In the genomic region with DNA sequence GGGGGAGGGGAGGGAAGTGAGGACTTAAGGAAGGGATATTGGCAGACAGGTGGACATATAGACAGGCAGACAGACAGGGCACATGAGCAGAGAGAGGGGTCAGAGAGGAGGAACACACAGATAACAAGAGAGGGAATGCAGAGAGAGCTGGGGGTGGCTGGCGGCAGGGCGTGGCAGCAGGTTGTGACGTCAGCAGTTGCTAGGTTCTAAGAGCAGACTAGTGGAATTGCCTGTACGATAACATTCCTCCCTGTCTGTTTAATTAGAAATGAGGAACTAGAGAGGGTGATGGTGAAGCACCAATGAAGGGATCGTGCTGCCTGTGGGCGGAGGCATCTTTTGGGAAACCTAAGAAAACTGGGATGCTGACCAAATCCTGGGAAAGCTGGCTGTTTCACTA, we compare ENCODE assay signal across 9 mouse cellular contexts. TPM values are rescaled to one million over a fixed set of nuclear protein-coding genes. Genes with fewer than 3 reads are reported as not detected.
A peak's percentile ranks its signal among the peaks of the same experiment; 100 is the strongest.
DNase-seq lines count a peak whose midpoint lies in the region; ATAC-seq and TF ChIP-seq lines count a peak whose summit lies in the region.
"Had no signal": no experiment of that assay in that cellular context is flagged by ENCODE, and none has a peak within 500 bp of the region (broad histone marks: within the 10 kb centered on the region; RNA-seq: fewer than 3 reads in every experiment).

No protein-coding gene starts in this region.

- no peak overlapping the region for H3K27ac ChIP-seq in cerebellum, adult 2 months (ENCODE audit: insufficient read depth, low read length)
- H3K27ac ChIP-seq in limb, embryonic 11.5 days (replicated peaks; ENCODE audit: low read depth, low read length) = no peak overlapping the region
- H3K27ac ChIP-seq in limb, embryonic 10.5 days = no peak overlapping the region
- no peak overlapping the region for H3K27ac ChIP-seq in intestine, postnatal 0 days (ENCODE audit: low read depth, low read length)
- H3K27ac ChIP-seq: neural tube, embryonic 12.5 days had no signal

- H3K4me2 ChIP-seq in limb, embryonic 11.5 days (ENCODE audit: low read depth, severe bottlenecking) = no peak overlapping the region
- H3K4me2 ChIP-seq in intestine, postnatal 0 days (replicated peaks; ENCODE audit: low read depth) = peak overlapping the region; percentile 32; the same call in 1 of the 2 replicates
- H3K4me2 ChIP-seq: neural tube, embryonic 12.5 days had no signal

- no peak for TF ChIP-seq CTCF in cerebellum, adult 2 months (IDR thresholded peaks at IDR 0.05; ENCODE audit: borderline replicate concordance, insufficient read depth, low read depth, low read length)
- TF ChIP-seq CTCF in intestine, postnatal 0 days (IDR thresholded peaks at IDR 0.05; ENCODE audit: low read depth) = no peak

- no peak for ATAC-seq in limb, embryonic 11.5 days (ENCODE audit: insufficient number of reproducible peaks, low FRiP score, low TSS enrichment, low read depth)
- ATAC-seq in intestine, postnatal 0 days = 0 out of 2 replicates have a peak, but pooled peaks have one; percentile 22
- no peak for ATAC-seq in cerebellum, adult (ENCODE audit: insufficient number of reproducible peaks, low FRiP score, low TSS enrichment)

- H3K4me1 ChIP-seq in cerebellum, adult 2 months (ENCODE audit: control insufficient read depth, insufficient read depth, low read length) = peaks cover 2% of the 10 kb centered on the region; the same call in 1 of the 2 replicates
- no peaks in the 10 kb centered on the region for H3K4me1 ChIP-seq in limb, embryonic 11.5 days (ENCODE audit: control insufficient read depth, insufficient read depth, low read length)
- 0 out of 2 replicates have a peak, but pooled peaks cover 3% of the 10 kb centered on the region for H3K4me1 ChIP-seq in limb, embryonic 10.5 days
- no peaks in the 10 kb centered on the region for H3K4me1 ChIP-seq in intestine, postnatal 0 days (replicated peaks; ENCODE audit: control insufficient read depth, insufficient read depth, low read length)
- H3K4me1 ChIP-seq: neural tube, embryonic 12.5 days had no signal

- 36% methylated on average over 6 of the region's 6 CpGs for WGBS in cerebellum, adult 2 months
- 53% methylated on average over 6 of the region's 6 CpGs for WGBS in limb, embryonic 11.5 days
- WGBS in limb, embryonic 10.5 days = 55% methylated on average over 6 of the region's 6 CpGs
- 34% methylated on average over 6 of the region's 6 CpGs for WGBS in intestine, postnatal 0 days

- no peaks in the 10 kb centered on the region for H3K27me3 ChIP-seq in cerebellum, adult 2 months (ENCODE audit: control insufficient read depth, insufficient read depth, low read length)
- no peaks in the 10 kb centered on the region for H3K27me3 ChIP-seq in limb, embryonic 11.5 days (ENCODE audit: control insufficient read depth, insufficient read depth, low read length)
- no peaks in the 10 kb centered on the region for H3K27me3 ChIP-seq in limb, embryonic 10.5 days (ENCODE audit: low read depth, poor library complexity, severe bottlenecking)
- no peaks in the 10 kb centered on the region for H3K27me3 ChIP-seq in intestine, postnatal 0 days (replicated peaks; ENCODE audit: control insufficient read depth, insufficient read depth, low read length)
- H3K27me3 ChIP-seq: neural tube, embryonic 12.5 days had no signal

- no peaks in the 10 kb centered on the region for H3K9me3 ChIP-seq in limb, embryonic 11.5 days (ENCODE audit: control insufficient read depth, low read length)
- H3K9me3 ChIP-seq in limb, embryonic 10.5 days (replicated peaks) = no peaks in the 10 kb centered on the region
- no peaks in the 10 kb centered on the region for H3K9me3 ChIP-seq in intestine, postnatal 0 days (ENCODE audit: control insufficient read depth)
- H3K9me3 ChIP-seq: neural tube, embryonic 12.5 days had no signal

- TF ChIP-seq POLR2A in cerebellum, adult 2 months (IDR thresholded peaks at IDR 0.05; ENCODE audit: borderline replicate concordance, insufficient read depth, low read length) = no peak

- H3K36me3 ChIP-seq in limb, embryonic 11.5 days (ENCODE audit: control insufficient read depth, insufficient read depth, low read length) = no peaks in the 10 kb centered on the region
- H3K36me3 ChIP-seq in limb, embryonic 10.5 days = no peaks in the 10 kb centered on the region
- no peaks in the 10 kb centered on the region for H3K36me3 ChIP-seq in intestine, postnatal 0 days (ENCODE audit: control insufficient read depth, insufficient read depth)
- H3K36me3 ChIP-seq: neural tube, embryonic 12.5 days had no signal

- no peak overlapping the region for H3K9ac ChIP-seq in limb, embryonic 11.5 days (ENCODE audit: low read length)
- no peak overlapping the region for H3K9ac ChIP-seq in intestine, postnatal 0 days (ENCODE audit: low read depth, low read length)
- H3K9ac ChIP-seq: neural tube, embryonic 12.5 days had no signal

- DNase-seq in cerebellum, postnatal 36 days = peak; percentile 11 to 13
- no peak for DNase-seq in cerebellum, adult 2 months
- DNase-seq in limb, embryonic 11.5 days (ENCODE audit: low spot score) = peak; percentile 41
- DNase-seq in limb, embryonic 10.5 days (ENCODE audit: low spot score) = no peak
- peak; percentile 32 for DNase-seq in NIH3T3 (ENCODE audit: low read depth)
- peak; percentile 41 for DNase-seq in right cerebral cortex, postnatal 4 days

- no peak overlapping the region for H3K4me3 ChIP-seq in cerebellum, adult 2 months (replicated peaks; ENCODE audit: insufficient read depth, low read depth, low read length)
- H3K4me3 ChIP-seq in limb, embryonic 11.5 days (ENCODE audit: low read depth, low read length) = no peak overlapping the region
- H3K4me3 ChIP-seq in limb, embryonic 10.5 days = no peak overlapping the region
- H3K4me3 ChIP-seq in intestine, postnatal 0 days (ENCODE audit: low read depth, low read length) = no peak overlapping the region
- H3K4me3 ChIP-seq: neural tube, embryonic 12.5 days had no signal

RNA-seq across cellular contexts. Expression of gene Hcar1, which starts 11.8 kb away (rescaled TPM):
- polyA plus RNA-seq in cerebellum, adult 2 months (2012; rRNA removed) = 0.38 and 0.73 TPM in 2 replicates
- polyA plus RNA-seq in limb, embryonic 11.5 days (2014; fragmentation: Nextera tagmentation; extraction: Ambion mirVana) = 0.11 TPM in 1 of 2 replicates, not detected in the other
- not detected in 2 replicates for polyA plus RNA-seq in limb, embryonic 10.5 days (2016; fragmentation: Nextera tagmentation; extraction: Ambion mirVana)
- polyA plus RNA-seq in intestine, postnatal 0 days (2015; fragmentation: Nextera tagmentation; extraction: Ambion mirVana) = 1.4 TPM in 2 replicates
- polyA plus RNA-seq: neural tube, embryonic 12.5 days had no signal

RNA-seq across cellular contexts. Expression of gene Denr, which starts 15.3 kb away (rescaled TPM):
- polyA plus RNA-seq in cerebellum, adult 2 months (2012; rRNA removed) = 45.6 and 56.3 TPM in 2 replicates
- polyA plus RNA-seq in limb, embryonic 11.5 days (2014; fragmentation: Nextera tagmentation; extraction: Ambion mirVana) = 186 and 187 TPM in 2 replicates
- polyA plus RNA-seq in limb, embryonic 10.5 days (2016; fragmentation: Nextera tagmentation; extraction: Ambion mirVana) = 179 and 186 TPM in 2 replicates
- polyA plus RNA-seq in intestine, postnatal 0 days (2015; fragmentation: Nextera tagmentation; extraction: Ambion mirVana) = 82.7 and 89.1 TPM in 2 replicates

RNA-seq across cellular contexts. Expression of gene Hcar2, which starts 26.4 kb away (rescaled TPM):
- polyA plus RNA-seq in cerebellum, adult 2 months (2012; rRNA removed) = 0.07 and 0.08 TPM in 2 replicates
- not detected in 2 replicates for polyA plus RNA-seq in limb, embryonic 11.5 days (2014; fragmentation: Nextera tagmentation; extraction: Ambion mirVana)
- not detected in 2 replicates for polyA plus RNA-seq in limb, embryonic 10.5 days (2016; fragmentation: Nextera tagmentation; extraction: Ambion mirVana)
- polyA plus RNA-seq in intestine, postnatal 0 days (2015; fragmentation: Nextera tagmentation; extraction: Ambion mirVana) = 0.16 and 0.30 TPM in 2 replicates
- polyA plus RNA-seq: neural tube, embryonic 12.5 days had no signal

RNA-seq across cellular contexts. Expression of gene Gm43518, which starts 35.5 kb away (rescaled TPM):
- 0.67 and 1.5 TPM in 2 replicates for polyA plus RNA-seq in cerebellum, adult 2 months (2012; rRNA removed)
- 0.25 and 1.4 TPM in 2 replicates for polyA plus RNA-seq in limb, embryonic 11.5 days (2014; fragmentation: Nextera tagmentation; extraction: Ambion mirVana)
- 1.3 and 3.2 TPM in 2 replicates for polyA plus RNA-seq in limb, embryonic 10.5 days (2016; fragmentation: Nextera tagmentation; extraction: Ambion mirVana)
- 0.35 and 0.41 TPM in 2 replicates for polyA plus RNA-seq in intestine, postnatal 0 days (2015; fragmentation: Nextera tagmentation; extraction: Ambion mirVana)

RNA-seq across cellular contexts. Expression of gene Ccdc62, which starts 38.8 kb away (rescaled TPM):
- polyA plus RNA-seq in cerebellum, adult 2 months (2012; rRNA removed) = 4.6 and 5.8 TPM in 2 replicates
- polyA plus RNA-seq in limb, embryonic 11.5 days (2014; fragmentation: Nextera tagmentation; extraction: Ambion mirVana) = 4.4 and 7.3 TPM in 2 replicates
- polyA plus RNA-seq in limb, embryonic 10.5 days (2016; fragmentation: Nextera tagmentation; extraction: Ambion mirVana) = 4.0 and 6.2 TPM in 2 replicates
- polyA plus RNA-seq in intestine, postnatal 0 days (2015; fragmentation: Nextera tagmentation; extraction: Ambion mirVana) = 3.8 and 4.0 TPM in 2 replicates

Comparison
In these comparisons a context has a peak if more than half of its experiments do, and no peak if none do; other contexts are left out.
1. DNase-seq: peak in cerebellum, postnatal 36 days (2 of 2), limb, embryonic 11.5 days (single experiment), NIH3T3 (single experiment) and right cerebral cortex, postnatal 4 days (single experiment); none in cerebellum, adult 2 months (0 of 2) and limb, embryonic 10.5 days (single experiment).